Mouse (Mus musculus): Measurements from ENCODE around the gene Pde7b. TPM values are rescaled to one million over a fixed set of nuclear protein-coding genes. Genes with fewer than 3 reads are reported as not detected.

Pde7b gene
- polyA plus RNA-seq, 1 experiment from 2014 or later: 1.3 TPM

GRCm38 (mm10) chr10:20394815-20395214 lies 330.1 kb downstream of the Pde7b start:
- 65% methylated on average over 5 of the region's 5 CpGs for WGBS
- no peaks in the 10 kb centered on the region for H3K9me3 ChIP-seq (ENCODE audit: control insufficient read depth, low read length)
- no peak overlapping the region for H3K27ac ChIP-seq (ENCODE audit: low read depth, low read length)
- no peak for DNase-seq (ENCODE audit: low spot score)
- H3K9ac ChIP-seq (ENCODE audit: low read depth, low read length): no peak overlapping the region
- H3K27me3 ChIP-seq (replicated peaks; ENCODE audit: control insufficient read depth, insufficient read depth, low read length): no peaks in the 10 kb centered on the region
- H3K4me2 ChIP-seq: no peak overlapping the region
- H3K36me3 ChIP-seq (ENCODE audit: control insufficient read depth, insufficient read depth, low read length): no peaks in the 10 kb centered on the region
- no peaks in the 10 kb centered on the region for H3K4me1 ChIP-seq (replicated peaks; ENCODE audit: control insufficient read depth, insufficient read depth, low read length)
- H3K4me3 ChIP-seq (ENCODE audit: low read depth, low read length): no peak overlapping the region
- ATAC-seq (replicated peaks; ENCODE audit: low FRiP score): no peak

- no peak overlapping the region for H3K4me2 ChIP-seq
These were observed 334.3 kb downstream of the Pde7b start for GRCm38 (mm10) chr10:20390568-20390967.

DNA sequence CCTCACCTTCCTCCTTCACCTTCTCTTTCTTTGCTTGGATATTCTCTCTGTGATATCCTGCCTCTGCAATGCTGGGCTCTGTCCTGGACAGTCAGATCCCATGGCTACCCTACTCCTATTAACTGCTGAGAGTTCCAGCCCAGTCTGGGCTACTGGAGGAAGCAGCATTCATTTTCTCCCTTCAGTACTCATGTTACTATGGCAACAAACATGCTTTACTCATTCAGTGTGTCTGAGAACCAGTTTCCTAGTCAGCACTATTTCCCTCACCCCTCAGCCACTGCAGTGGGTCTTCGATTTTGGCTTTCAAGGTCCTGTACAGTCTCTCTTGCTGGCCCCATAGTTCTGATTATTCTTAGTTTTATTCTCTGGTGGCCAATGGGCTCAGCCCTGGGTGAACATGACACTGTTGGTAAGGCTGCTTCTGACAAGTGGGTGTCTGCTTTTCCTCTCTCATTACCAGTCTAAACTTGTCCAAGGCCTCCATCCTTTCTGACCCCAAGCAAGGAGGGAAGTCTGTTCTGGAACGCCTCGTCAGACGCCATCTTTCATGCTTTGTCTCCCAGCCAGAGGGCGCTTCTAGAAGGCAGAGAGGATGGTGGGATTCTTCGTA lies 342.0 kb downstream of the Pde7b start:
- Histone ChIP-seq H3K9ac (ENCODE audit: low read depth, low read length) (no peak overlapping the region), H3K4me1 (replicated peaks; ENCODE audit: control insufficient read depth, insufficient read depth, low read length) (no peaks in the 10 kb centered on the region), H3K4me3 (ENCODE audit: low read depth, low read length) (no peak overlapping the region), H3K27ac (ENCODE audit: low read depth, low read length) (no peak overlapping the region), H3K36me3 (ENCODE audit: control insufficient read depth, insufficient read depth, low read length) (no peaks in the 10 kb centered on the region), H3K27me3 (replicated peaks; ENCODE audit: control insufficient read depth, insufficient read depth, low read length) (no peaks in the 10 kb centered on the region), H3K9me3 (ENCODE audit: control insufficient read depth, low read length) (no peaks in the 10 kb centered on the region), H3K4me2 (no peak overlapping the region)
- ATAC-seq (replicated peaks; ENCODE audit: low FRiP score): no peak
- WGBS: 81% methylated on average over 6 of the region's 6 CpGs
- DNase-seq (ENCODE audit: low spot score): no peak

More at GRCm38 (mm10) chr10:20390568-20390967, 334.3 kb downstream of the Pde7b start:
- no peak overlapping the region for H3K27ac ChIP-seq (ENCODE audit: low read depth, low read length)
- no peaks in the 10 kb centered on the region for H3K9me3 ChIP-seq (ENCODE audit: control insufficient read depth, low read length)
- H3K36me3 ChIP-seq (ENCODE audit: control insufficient read depth, insufficient read depth, low read length): no peaks in the 10 kb centered on the region
- WGBS: 58% methylated on average over 3 of the region's 3 CpGs
- no peak for ATAC-seq (replicated peaks; ENCODE audit: low FRiP score)
- H3K9ac ChIP-seq (ENCODE audit: low read depth, low read length): no peak overlapping the region
- no peak overlapping the region for H3K4me3 ChIP-seq (ENCODE audit: low read depth, low read length)
- DNase-seq (ENCODE audit: low spot score): no peak
- H3K4me1 ChIP-seq (replicated peaks; ENCODE audit: control insufficient read depth, insufficient read depth, low read length): no peaks in the 10 kb centered on the region
- H3K27me3 ChIP-seq (replicated peaks; ENCODE audit: control insufficient read depth, insufficient read depth, low read length): no peaks in the 10 kb centered on the region

GRCm38 (mm10) chr10:20381352-20381751 lies 343.5 kb downstream of the Pde7b start:
- Histone ChIP-seq H3K4me1 (replicated peaks; ENCODE audit: control insufficient read depth, insufficient read depth, low read length) (no peaks in the 10 kb centered on the region), H3K9me3 (ENCODE audit: control insufficient read depth, low read length) (no peaks in the 10 kb centered on the region)
- 70% methylated on average over 3 of the region's 3 CpGs for WGBS

GRCm38 (mm10) chr10:20380798-20381197 lies 344.1 kb downstream of the Pde7b start:
- Histone ChIP-seq H3K27me3 (replicated peaks; ENCODE audit: control insufficient read depth, insufficient read depth, low read length) (no peaks in the 10 kb centered on the region), H3K36me3 (ENCODE audit: control insufficient read depth, insufficient read depth, low read length) (no peaks in the 10 kb centered on the region), H3K4me3 (ENCODE audit: low read depth, low read length) (no peak overlapping the region), H3K27ac (ENCODE audit: low read depth, low read length) (no peak overlapping the region), H3K9ac (ENCODE audit: low read depth, low read length) (no peak overlapping the region), H3K4me1 (replicated peaks; ENCODE audit: control insufficient read depth, insufficient read depth, low read length) (no peaks in the 10 kb centered on the region), H3K4me2 (no peak overlapping the region), H3K9me3 (ENCODE audit: control insufficient read depth, low read length) (no peaks in the 10 kb centered on the region)
- DNase-seq (ENCODE audit: low spot score) (no peak), ATAC-seq (replicated peaks; ENCODE audit: low FRiP score) (no peak)
- WGBS: 80% methylated on average over 3 of the region's 3 CpGs

More at GRCm38 (mm10) chr10:20381352-20381751, 343.5 kb downstream of the Pde7b start:
- no peak overlapping the region for H3K4me3 ChIP-seq (ENCODE audit: low read depth, low read length)
- no peak for DNase-seq (ENCODE audit: low spot score)
- H3K9ac ChIP-seq (ENCODE audit: low read depth, low read length): no peak overlapping the region
- ATAC-seq (replicated peaks; ENCODE audit: low FRiP score): no peak
- no peaks in the 10 kb centered on the region for H3K36me3 ChIP-seq (ENCODE audit: control insufficient read depth, insufficient read depth, low read length)
- no peak overlapping the region for H3K4me2 ChIP-seq
- no peaks in the 10 kb centered on the region for H3K27me3 ChIP-seq (replicated peaks; ENCODE audit: control insufficient read depth, insufficient read depth, low read length)
- no peak overlapping the region for H3K27ac ChIP-seq (ENCODE audit: low read depth, low read length)

DNA sequence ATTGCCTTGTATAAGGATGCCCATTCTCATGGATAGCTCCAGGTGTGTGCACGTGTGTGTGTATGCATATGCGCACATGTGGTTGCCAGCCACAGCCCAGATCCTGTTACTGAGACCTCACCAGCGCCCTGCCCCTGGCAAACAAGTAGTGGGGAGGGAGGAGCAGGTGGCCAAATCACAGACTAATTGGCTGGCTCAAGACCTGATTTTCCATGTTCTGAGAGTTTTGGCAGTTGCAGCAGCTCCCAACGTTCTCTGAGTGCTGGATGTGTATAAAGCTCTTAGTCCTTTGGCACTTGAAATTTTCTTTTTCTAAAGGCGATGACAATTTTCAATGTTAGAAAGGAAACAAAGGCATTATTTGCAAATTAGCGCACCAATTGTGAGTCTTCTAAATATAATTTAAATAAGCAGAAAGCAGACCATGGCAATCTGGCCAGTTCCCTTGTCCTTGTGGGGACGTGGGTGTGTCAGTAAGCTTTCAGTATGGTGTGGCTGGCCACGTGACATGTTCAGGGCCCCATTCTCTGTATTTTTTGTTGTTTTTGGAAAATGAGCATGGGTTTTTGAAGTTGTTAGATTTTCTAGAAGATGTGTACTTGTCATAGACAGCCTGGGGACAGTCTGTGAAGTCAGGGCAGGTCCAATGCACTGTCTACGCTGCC lies 345.7 kb downstream of the Pde7b start:
- no peaks in the 10 kb centered on the region for H3K27me3 ChIP-seq (replicated peaks; ENCODE audit: control insufficient read depth, insufficient read depth, low read length)
- no peaks in the 10 kb centered on the region for H3K9me3 ChIP-seq (ENCODE audit: control insufficient read depth, low read length)
- no peak overlapping the region for H3K27ac ChIP-seq (ENCODE audit: low read depth, low read length)
- DNase-seq (ENCODE audit: low spot score) (no peak), ATAC-seq (replicated peaks; ENCODE audit: low FRiP score) (no peak)
- H3K4me1 ChIP-seq (replicated peaks; ENCODE audit: control insufficient read depth, insufficient read depth, low read length): no peaks in the 10 kb centered on the region
- H3K36me3 ChIP-seq (ENCODE audit: control insufficient read depth, insufficient read depth, low read length): no peaks in the 10 kb centered on the region
- no peak overlapping the region for H3K4me3 ChIP-seq (ENCODE audit: low read depth, low read length)
- WGBS: 75% methylated on average over 9 of the region's 9 CpGs
- H3K4me2 ChIP-seq: no peak overlapping the region
- H3K9ac ChIP-seq (ENCODE audit: low read depth, low read length): no peak overlapping the region

- H3K9me3 ChIP-seq (ENCODE audit: control insufficient read depth, low read length): no peaks in the 10 kb centered on the region
- no peaks in the 10 kb centered on the region for H3K4me1 ChIP-seq (replicated peaks; ENCODE audit: control insufficient read depth, insufficient read depth, low read length)
- H3K27ac ChIP-seq (ENCODE audit: low read depth, low read length): no peak overlapping the region
- WGBS: 86% methylated on average over 9 of the region's 9 CpGs
- H3K9ac ChIP-seq (ENCODE audit: low read depth, low read length): no peak overlapping the region
- no peak overlapping the region for H3K4me3 ChIP-seq (ENCODE audit: low read depth, low read length)
- ATAC-seq (replicated peaks; ENCODE audit: low FRiP score) (no peak), DNase-seq (ENCODE audit: low spot score) (no peak)
- H3K4me2 ChIP-seq: no peak overlapping the region
- H3K27me3 ChIP-seq (replicated peaks; ENCODE audit: control insufficient read depth, insufficient read depth, low read length): no peaks in the 10 kb centered on the region
- H3K36me3 ChIP-seq (ENCODE audit: control insufficient read depth, insufficient read depth, low read length): no peaks in the 10 kb centered on the region
These were observed 347.3 kb downstream of the Pde7b start for GRCm38 (mm10) chr10:20377621-20378020.

DNA sequence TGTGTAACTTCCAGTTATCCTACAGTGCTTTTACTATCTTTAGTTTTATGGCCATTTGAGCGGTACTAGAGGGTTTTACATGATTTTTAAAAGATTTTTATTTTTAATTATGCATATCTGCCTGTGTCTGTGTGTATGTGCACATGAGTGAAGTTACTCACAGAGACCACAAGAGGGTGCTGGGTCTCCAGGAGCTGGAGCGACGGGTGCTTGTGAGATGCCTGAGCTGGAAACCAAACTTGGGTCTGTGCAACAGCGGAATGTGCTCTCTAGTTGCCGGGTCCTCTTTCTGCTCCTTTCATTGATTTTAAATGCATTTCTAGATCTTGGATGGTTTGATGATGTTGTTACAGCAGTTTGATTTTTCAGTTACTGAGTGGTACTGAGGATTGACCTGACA lies 352.8 kb downstream of the Pde7b start:
- Histone ChIP-seq H3K4me1 (replicated peaks; ENCODE audit: control insufficient read depth, insufficient read depth, low read length) (no peaks in the 10 kb centered on the region), H3K27ac (ENCODE audit: low read depth, low read length) (no peak overlapping the region), H3K27me3 (replicated peaks; ENCODE audit: control insufficient read depth, insufficient read depth, low read length) (no peaks in the 10 kb centered on the region), H3K9me3 (ENCODE audit: control insufficient read depth, low read length) (no peaks in the 10 kb centered on the region), H3K4me3 (ENCODE audit: low read depth, low read length) (no peak overlapping the region), H3K9ac (ENCODE audit: low read depth, low read length) (no peak overlapping the region), H3K4me2 (no peak overlapping the region), H3K36me3 (ENCODE audit: control insufficient read depth, insufficient read depth, low read length) (no peaks in the 10 kb centered on the region)
- DNase-seq (ENCODE audit: low spot score) (no peak), ATAC-seq (replicated peaks; ENCODE audit: low FRiP score) (no peak)
- 91% methylated on average over 5 of the region's 5 CpGs for WGBS

Data from liver, embryonic 11.5 days (tissue).